Mouse (Mus musculus): ENCODE results near the gene Gm6614.

Gm6614 gene

GRCm38 (mm10) chr6:141986772-141987171, 24.4 kb downstream of the Gm6614 start:
- TF ChIP-seq CTCF (conservative IDR thresholded peaks at IDR 0.05; ENCODE audit: low read length) (no peak), NANOG (IDR thresholded peaks at IDR 0.05; ENCODE audit: borderline replicate concordance, low read length) (no peak), POU5F1 (IDR thresholded peaks at IDR 0.05; ENCODE audit: borderline replicate concordance, low read length) (no peak)
- H3K9me3 ChIP-seq (ENCODE audit: low read length) = no peaks in the 10 kb centered on the region
- no peaks in the 10 kb centered on the region for H3K4me1 ChIP-seq (replicated peaks; ENCODE audit: low read depth, low read length)
- H3K36me3 ChIP-seq (ENCODE audit: insufficient read depth, low read length) = no peaks in the 10 kb centered on the region
- no peaks in the 10 kb centered on the region for H3K27me3 ChIP-seq (ENCODE audit: insufficient read depth, low read length)
- H3K4me3 ChIP-seq (replicated peaks; ENCODE audit: low read length) = no peak overlapping the region

- Histone ChIP-seq H3K36me3 (ENCODE audit: insufficient read depth, low read length) (no peaks in the 10 kb centered on the region), H3K27me3 (ENCODE audit: insufficient read depth, low read length) (no peaks in the 10 kb centered on the region), H3K4me1 (replicated peaks; ENCODE audit: low read depth, low read length) (no peaks in the 10 kb centered on the region), H3K9me3 (ENCODE audit: low read length) (no peaks in the 10 kb centered on the region), H3K4me3 (replicated peaks; ENCODE audit: low read length) (no peak overlapping the region)
- TF ChIP-seq POU5F1 (IDR thresholded peaks at IDR 0.05; ENCODE audit: borderline replicate concordance, low read length) (no peak), NANOG (IDR thresholded peaks at IDR 0.05; ENCODE audit: borderline replicate concordance, low read length) (no peak), CTCF (conservative IDR thresholded peaks at IDR 0.05; ENCODE audit: low read length) (no peak)
Observed at GRCm38 (mm10) chr6:141984644-141985043, 26.6 kb downstream of the Gm6614 start.

GRCm38 (mm10) chr6:141962420-141962819, 48.8 kb downstream of the Gm6614 start:
- TF ChIP-seq POU5F1 (IDR thresholded peaks at IDR 0.05; ENCODE audit: borderline replicate concordance, low read length) = no peak
- no peak for TF ChIP-seq CTCF (conservative IDR thresholded peaks at IDR 0.05; ENCODE audit: low read length)
- TF ChIP-seq NANOG (IDR thresholded peaks at IDR 0.05; ENCODE audit: borderline replicate concordance, low read length) = no peak
- Histone ChIP-seq H3K36me3 (ENCODE audit: insufficient read depth, low read length) (no peaks in the 10 kb centered on the region), H3K27me3 (ENCODE audit: insufficient read depth, low read length) (no peaks in the 10 kb centered on the region), H3K4me1 (replicated peaks; ENCODE audit: low read depth, low read length) (no peaks in the 10 kb centered on the region), H3K9me3 (ENCODE audit: low read length) (0 out of 2 replicates have a peak, but pooled peaks cover under 1% of the 10 kb centered on the region), H3K4me3 (replicated peaks; ENCODE audit: low read length) (no peak overlapping the region)

GRCm38 (mm10) chr6:141961861-141962260, 49.4 kb downstream of the Gm6614 start:
- Histone ChIP-seq H3K4me3 (replicated peaks; ENCODE audit: low read length) (no peak overlapping the region), H3K4me1 (replicated peaks; ENCODE audit: low read depth, low read length) (no peaks in the 10 kb centered on the region), H3K27me3 (ENCODE audit: insufficient read depth, low read length) (no peaks in the 10 kb centered on the region), H3K9me3 (ENCODE audit: low read length) (peaks cover 6% of the 10 kb centered on the region), H3K36me3 (ENCODE audit: insufficient read depth, low read length) (no peaks in the 10 kb centered on the region)
- TF ChIP-seq POU5F1 (IDR thresholded peaks at IDR 0.05; ENCODE audit: borderline replicate concordance, low read length) (no peak), CTCF (conservative IDR thresholded peaks at IDR 0.05; ENCODE audit: low read length) (no peak), NANOG (IDR thresholded peaks at IDR 0.05; ENCODE audit: borderline replicate concordance, low read length) (no peak)

- H3K36me3 ChIP-seq (ENCODE audit: insufficient read depth, low read length) = no peaks in the 10 kb centered on the region
- peaks cover 18% of the 10 kb centered on the region for H3K9me3 ChIP-seq (ENCODE audit: low read length)
- TF ChIP-seq CTCF (conservative IDR thresholded peaks at IDR 0.05; ENCODE audit: low read length) (no peak), POU5F1 (IDR thresholded peaks at IDR 0.05; ENCODE audit: borderline replicate concordance, low read length) (no peak), NANOG (IDR thresholded peaks at IDR 0.05; ENCODE audit: borderline replicate concordance, low read length) (no peak)
- no peaks in the 10 kb centered on the region for H3K27me3 ChIP-seq (ENCODE audit: insufficient read depth, low read length)
- no peaks in the 10 kb centered on the region for H3K4me1 ChIP-seq (replicated peaks; ENCODE audit: low read depth, low read length)
- H3K4me3 ChIP-seq (replicated peaks; ENCODE audit: low read length) = no peak overlapping the region
Observed at GRCm38 (mm10) chr6:141960482-141960881, 50.7 kb downstream of the Gm6614 start.

- no peak within 1 kb of the TSS for H3K4me3 ChIP-seq (replicated peaks; ENCODE audit: low read length)
- H3K9me3 ChIP-seq (ENCODE audit: low read length) = peaks cover 9% of the 10 kb centered on the region; the same call in 1 of the 2 replicates
- H3K36me3 ChIP-seq (ENCODE audit: insufficient read depth, low read length) = no peaks in the 10 kb centered on the region
- H3K27me3 ChIP-seq (ENCODE audit: insufficient read depth, low read length) = no peaks in the 10 kb centered on the region
- no peaks in the 10 kb centered on the region for H3K4me1 ChIP-seq (replicated peaks; ENCODE audit: low read depth, low read length)
- TF ChIP-seq POU5F1 (IDR thresholded peaks at IDR 0.05; ENCODE audit: borderline replicate concordance, low read length) (no peak), NANOG (IDR thresholded peaks at IDR 0.05; ENCODE audit: borderline replicate concordance, low read length) (no peak)
Observed at GRCm38 (mm10) chr6:141946862-141947261, 64.4 kb downstream of the Gm6614 start, which contains the start of gene Slco1a1. TSS of gene Slco1a1 (minus strand) at chr6:141946962.

- TF ChIP-seq NANOG (IDR thresholded peaks at IDR 0.05; ENCODE audit: borderline replicate concordance, low read length) (no peak), POU5F1 (IDR thresholded peaks at IDR 0.05; ENCODE audit: borderline replicate concordance, low read length) (no peak), CTCF (conservative IDR thresholded peaks at IDR 0.05; ENCODE audit: low read length) (no peak)
- no peaks in the 10 kb centered on the region for H3K9me3 ChIP-seq (ENCODE audit: low read length)
- no peaks in the 10 kb centered on the region for H3K36me3 ChIP-seq (ENCODE audit: insufficient read depth, low read length)
- H3K4me1 ChIP-seq (replicated peaks; ENCODE audit: low read depth, low read length) = no peaks in the 10 kb centered on the region
- H3K4me3 ChIP-seq (replicated peaks; ENCODE audit: low read length) = no peak overlapping the region
- H3K27me3 ChIP-seq (ENCODE audit: insufficient read depth, low read length) = no peaks in the 10 kb centered on the region
Observed at GRCm38 (mm10) chr6:141940451-141940850, 70.8 kb downstream of the Gm6614 start.

All from E14TG2a.4 (cell line).